Mouse (Mus musculus) cerebellum, adult 18-20 months (tissue): ENCODE measurements around the gene Arhgdia.
A peak's percentile ranks its signal among the peaks of the same experiment; 100 is the strongest.
"Not testable (repeated sequence)": the region's sequence is repeated elsewhere in the genome, so short reads cannot be mapped to it uniquely, and the experiment has no call there.

ENCODE experiments used
- DNase-seq, 2 experiments: peaks; one replicate each; pipeline ENCODE4 v3.0.0; 2021

The Arhgdia gene

GRCm38 (mm10) chr11:120578024-120578693 is 3.3 kb downstream of the Arhgdia start:
- no peak for DNase-seq

- DNase-seq: peak in 1 of 2 experiments; percentile 39
These were observed 4.0 kb downstream of the Arhgdia start for GRCm38 (mm10) chr11:120577211-120578023.

DNA sequence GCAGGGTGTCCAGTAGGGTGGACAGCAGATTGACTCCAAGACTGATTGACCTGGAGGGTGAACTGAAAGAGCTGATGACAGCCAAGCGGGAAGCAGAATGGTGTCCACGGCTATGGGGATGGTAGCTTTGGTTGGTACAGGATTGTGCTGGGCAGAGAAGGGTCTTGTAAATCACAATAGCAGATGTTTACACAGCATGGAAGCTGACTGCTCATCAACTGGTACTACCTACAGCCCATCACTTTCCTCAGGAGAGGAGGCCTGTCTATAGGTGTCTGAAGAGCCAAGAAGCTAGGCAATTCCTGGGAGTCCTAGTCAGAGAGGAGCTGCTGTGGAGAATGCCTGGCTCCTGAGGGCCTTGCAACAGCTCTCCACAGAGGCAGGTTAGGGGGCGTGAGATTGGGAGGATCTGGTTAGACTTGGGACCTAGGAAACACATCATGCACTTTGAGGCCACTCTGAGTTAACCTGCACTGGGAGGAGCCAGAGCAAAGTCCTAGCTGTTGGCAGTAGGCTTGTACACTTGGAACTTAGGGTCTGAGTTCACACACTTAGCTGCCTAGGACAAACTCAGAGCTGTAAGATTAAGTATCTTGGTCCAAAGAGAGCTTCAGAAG is 5.0 kb downstream of the Arhgdia start:
- no peak for DNase-seq

- no peak for DNase-seq
These were observed 5.5 kb downstream of the Arhgdia start for GRCm38 (mm10) chr11:120575940-120576339.

DNA sequence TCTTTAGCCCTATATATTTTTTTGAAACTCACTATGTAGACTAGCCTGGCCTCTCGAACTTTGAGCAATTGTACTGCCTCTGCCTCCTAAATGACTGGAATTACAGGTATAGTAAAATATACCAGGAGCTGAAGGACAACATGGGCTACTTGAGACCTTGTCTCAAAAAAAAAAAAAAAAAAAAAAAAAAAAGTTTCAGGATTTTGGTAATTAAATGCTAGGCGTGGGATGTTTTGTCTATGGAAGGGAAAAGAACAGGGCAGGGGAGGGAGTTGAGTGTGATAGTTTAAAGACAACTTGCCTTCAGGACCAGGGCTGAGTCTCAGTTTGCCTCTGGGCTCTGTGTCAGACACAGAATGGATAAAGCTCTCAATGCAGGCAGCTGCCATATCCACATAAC is 6.4 kb downstream of the Arhgdia start:
- DNase-seq: no peak

DNA sequence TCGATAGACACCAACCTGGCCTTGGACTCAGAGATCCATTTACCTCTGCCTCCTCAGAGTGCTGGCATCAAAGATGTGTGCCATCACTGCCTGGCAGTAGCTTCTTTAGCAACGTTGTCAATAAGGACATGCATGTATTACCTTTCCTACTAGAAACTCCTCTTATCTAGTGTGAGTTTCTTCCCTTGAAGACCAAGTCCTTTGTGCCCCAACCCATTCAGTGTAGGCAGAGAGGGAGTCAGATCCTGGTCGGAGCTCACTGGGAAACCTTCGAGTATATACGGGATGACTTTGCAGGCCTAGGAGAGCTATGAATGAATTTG is 7.2 kb downstream of the Arhgdia start:
- DNase-seq: no peak

DNA sequence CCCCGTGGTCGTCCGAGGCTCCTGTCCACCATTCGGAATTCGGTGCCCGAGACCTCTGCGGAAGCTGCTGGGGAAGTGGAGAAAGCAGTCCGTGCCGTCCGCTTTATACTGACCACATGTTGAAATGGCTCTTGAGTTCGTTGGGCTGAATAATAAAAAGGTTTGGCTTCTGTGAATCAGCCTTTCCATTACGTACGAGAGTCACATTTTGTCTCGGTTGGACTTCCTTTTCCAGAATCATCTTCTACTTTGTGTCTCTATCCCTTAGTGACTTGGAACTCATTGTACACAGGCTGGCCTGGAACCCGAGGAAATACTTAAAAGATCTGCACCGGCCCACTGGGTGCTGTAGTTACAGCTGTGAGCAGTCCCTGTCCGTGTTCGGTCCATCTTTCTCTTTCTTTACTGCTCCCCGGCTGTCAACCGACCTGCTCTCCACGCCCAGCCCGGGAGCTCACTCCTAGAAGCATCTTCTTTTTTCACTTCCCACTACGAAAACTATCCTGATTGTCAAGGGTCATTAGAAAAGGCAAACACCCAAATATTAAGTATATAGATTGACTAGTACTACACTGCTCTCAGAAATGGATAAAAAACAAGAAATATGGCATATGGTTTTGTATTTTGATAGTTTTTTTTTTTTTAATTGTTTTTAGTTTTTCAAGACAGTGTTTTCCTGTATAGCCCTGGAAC is 7.7 kb downstream of the Arhgdia start:
- DNase-seq: no peak

GRCm38 (mm10) chr11:120572752-120573584 is 8.5 kb downstream of the Arhgdia start, which contains the start of gene P4hb:
P4hb (minus strand) TSS chr11:120573253.
- DNase-seq: peak; percentile 100

DNA sequence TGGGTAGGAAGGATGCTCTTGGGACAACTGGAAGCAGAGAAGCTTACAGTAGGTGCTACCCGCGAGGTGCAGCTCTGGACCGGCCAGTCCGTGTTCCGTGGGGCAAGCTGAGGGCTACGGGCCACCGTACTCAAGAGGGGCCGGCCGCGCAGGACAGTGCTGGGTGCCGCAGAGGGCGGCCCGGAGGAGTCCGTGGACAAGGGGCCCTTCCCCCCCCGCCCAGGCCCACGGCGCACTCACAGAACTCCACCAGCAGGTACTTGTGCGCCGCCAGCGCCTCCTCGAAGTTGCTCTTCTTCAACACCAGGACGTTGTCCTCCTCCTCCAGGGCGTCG is 9.0 kb downstream of the Arhgdia start:
- no peak for DNase-seq

GRCm38 (mm10) chr11:120571754-120572416 is 9.5 kb downstream of the Arhgdia start:
- DNase-seq: peak in 1 of 2 experiments; percentile 18

DNA sequence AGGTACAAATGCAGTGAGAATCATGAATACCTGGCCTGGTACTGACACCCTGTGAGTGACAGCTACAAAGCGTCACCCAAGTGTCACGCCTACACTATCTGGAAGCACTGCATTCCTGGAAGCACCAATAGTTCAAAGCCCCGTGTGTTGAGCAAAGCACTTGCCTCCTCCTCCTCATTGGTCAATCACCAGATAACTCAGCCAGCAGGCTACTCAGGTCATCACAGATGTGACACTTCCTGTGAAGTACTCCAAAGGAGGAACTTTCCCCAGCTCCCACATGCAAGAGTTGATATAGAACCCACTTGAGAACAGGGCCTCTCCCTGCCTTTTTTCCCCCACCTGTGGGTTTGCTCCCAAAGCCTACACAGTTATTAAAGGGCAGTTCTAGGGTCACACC is 10.3 kb downstream of the Arhgdia start:
- no peak for DNase-seq

DNA sequence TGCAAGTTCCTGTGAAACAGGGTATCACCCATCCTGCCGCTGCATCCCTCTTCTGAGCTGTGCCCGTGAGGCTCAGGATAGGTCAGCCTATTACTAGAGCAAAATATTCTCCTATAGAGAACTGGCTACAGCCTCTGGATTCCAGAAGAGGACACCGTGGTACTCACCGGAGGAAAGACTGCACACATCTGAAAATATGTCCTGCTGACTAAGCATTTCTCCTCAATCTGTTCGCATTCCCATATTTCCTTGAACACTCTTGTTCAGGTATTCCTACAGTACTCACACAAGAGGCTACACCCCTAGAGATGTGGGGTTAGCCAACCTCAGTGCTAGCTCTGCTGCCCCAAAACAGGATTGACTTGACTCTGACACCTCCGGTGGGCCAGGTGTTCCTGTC is 13.1 kb downstream of the Arhgdia start:
- DNase-seq: no peak

- DNase-seq: no peak
These were observed 16.3 kb downstream of the Arhgdia start for GRCm38 (mm10) chr11:120565114-120565513.

- DNase-seq: no peak
These were observed 18.5 kb downstream of the Arhgdia start for GRCm38 (mm10) chr11:120562949-120563348.

DNA sequence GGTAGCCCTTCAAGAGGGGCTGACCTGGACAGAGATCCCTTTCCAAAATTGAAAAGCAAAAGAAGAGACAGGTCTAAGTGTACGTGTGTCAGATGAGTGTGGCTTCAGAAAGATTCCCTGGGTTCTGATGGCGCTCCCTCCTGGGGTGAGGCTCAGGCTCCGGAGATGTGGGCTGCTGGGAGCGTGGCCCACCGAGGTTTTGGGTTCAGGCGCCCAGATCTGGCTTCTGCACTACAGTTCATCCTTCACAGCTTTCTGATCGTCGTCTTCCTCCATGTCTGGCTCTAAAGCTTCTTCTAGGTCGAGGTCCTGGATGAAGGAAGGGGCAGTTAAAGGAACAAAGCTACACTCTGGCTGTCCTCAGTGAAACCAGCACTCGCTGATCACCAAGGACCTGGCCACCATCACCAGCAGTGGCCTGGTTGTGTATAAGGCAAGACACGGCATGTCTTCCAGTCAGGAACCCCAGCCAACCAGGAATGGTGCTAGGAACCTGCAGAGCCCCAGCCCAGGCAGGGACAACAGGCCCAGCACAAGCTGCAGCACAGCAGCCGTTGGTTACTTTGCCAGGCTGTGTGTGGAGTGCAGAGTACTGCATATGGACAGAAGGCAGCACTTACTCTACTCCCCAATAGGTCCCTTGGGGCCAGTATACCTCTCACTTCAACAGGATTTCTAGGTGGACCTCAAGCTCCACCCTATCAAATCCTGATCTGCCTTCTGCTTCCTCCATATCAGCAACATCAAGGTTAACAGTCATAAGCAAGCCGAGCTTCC is 20.3 kb downstream of the Arhgdia start:
- no peak for DNase-seq

GRCm38 (mm10) chr11:120558843-120559242 is 22.6 kb downstream of the Arhgdia start:
- DNase-seq: not testable (repeated sequence)

DNA sequence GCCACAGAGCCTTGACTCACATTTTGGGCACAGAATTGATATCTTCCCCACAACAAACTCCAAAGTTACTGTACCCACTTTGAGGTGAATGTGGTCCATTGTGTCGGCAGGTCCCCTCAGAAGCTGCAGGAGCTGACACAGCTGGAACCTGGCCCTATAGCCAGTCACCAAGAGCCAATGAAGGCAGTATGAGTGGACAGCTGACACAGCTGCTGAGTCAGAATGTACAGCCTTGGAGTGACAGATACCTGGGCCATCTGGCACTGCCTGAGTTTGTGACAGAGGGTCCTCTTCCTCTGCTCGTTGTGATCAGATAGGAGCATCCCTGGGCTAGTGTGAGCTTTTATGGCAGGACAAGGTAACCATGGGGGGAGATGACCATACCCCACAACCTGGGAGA is 26.2 kb downstream of the Arhgdia start:
- DNase-seq: no peak

DNA sequence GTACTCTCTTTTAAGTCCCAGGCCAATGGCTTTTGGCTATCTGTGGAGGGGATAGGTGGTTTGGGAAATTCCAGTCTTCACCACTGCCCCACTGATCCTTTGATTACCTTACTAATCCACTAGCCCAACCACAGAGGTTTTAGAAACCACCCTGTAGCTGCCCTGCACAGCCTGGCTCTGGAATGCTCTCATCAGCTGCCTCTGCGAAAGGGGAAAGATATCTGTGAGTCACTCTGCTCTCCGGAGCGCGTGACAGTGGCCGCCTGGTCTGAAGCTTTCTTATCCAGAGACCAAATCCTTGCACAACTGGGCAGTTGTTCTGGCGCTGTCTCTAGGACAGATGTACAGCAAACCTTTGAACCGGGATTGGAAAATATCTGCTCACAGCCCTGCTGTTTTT is 26.6 kb downstream of the Arhgdia start:
- DNase-seq: no peak

- DNase-seq: no peak
These were observed 28.7 kb downstream of the Arhgdia start for GRCm38 (mm10) chr11:120552736-120553135.

DNA sequence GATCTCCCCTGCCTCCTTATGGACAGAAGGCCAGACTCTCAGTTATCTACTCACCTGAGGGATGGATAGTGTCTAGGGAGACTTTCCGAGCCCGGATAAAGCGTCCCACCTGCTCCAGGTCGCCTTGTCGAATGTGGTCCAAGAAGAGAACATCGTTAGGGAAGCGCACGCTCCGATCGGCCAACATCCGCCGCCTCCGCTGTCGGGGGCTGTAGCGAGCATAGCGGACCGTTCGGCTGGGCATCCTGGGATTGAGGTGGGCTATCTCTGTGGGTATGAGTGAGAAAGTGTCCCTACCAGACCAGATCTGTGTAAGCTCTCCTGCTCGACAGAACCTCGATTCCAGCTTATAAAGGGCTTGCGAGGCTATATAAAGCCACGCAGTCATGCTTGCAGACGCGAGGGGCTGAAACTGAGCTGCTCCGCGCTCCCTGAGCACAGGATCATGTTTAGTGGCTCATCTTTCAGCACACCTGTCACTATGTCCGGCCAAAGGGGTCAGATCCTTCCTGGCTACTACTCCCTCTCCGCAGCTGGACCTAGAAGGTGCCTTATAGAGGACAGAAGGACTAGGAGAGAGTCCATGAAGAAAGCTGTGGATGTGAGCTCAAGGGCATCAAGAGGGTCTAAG is 30.5 kb downstream of the Arhgdia start, which contains the start of gene Ppp1r27:
TSS of gene Ppp1r27 (minus strand) at position 323 of the 631 bp plus-strand sequence.
- DNase-seq: no peak
